Mouse (Mus musculus) CD4-positive, CD25-positive, alpha-beta regulatory T cell, adult 4 months (primary cell): ENCODE results near the gene Plcb1. TPM values are rescaled to one million over a fixed set of nuclear protein-coding genes. Genes with fewer than 3 reads are reported as not detected.

Experiments
- ATAC-seq: one replicate; pipeline ENCODE4 v1.8.0; 2017
- polyA plus RNA-seq, 2 experiments: library from polyadenylated mRNA; unstranded; fragments of 100-300 nt; shearing (Covaris generic); gene quantifications; one replicate each; pipeline ENCODE4 v1.2.1; 2017

Gene Plcb1
- polyA plus RNA-seq, 2 experiments from 2014 or later, result not detected

DNA sequence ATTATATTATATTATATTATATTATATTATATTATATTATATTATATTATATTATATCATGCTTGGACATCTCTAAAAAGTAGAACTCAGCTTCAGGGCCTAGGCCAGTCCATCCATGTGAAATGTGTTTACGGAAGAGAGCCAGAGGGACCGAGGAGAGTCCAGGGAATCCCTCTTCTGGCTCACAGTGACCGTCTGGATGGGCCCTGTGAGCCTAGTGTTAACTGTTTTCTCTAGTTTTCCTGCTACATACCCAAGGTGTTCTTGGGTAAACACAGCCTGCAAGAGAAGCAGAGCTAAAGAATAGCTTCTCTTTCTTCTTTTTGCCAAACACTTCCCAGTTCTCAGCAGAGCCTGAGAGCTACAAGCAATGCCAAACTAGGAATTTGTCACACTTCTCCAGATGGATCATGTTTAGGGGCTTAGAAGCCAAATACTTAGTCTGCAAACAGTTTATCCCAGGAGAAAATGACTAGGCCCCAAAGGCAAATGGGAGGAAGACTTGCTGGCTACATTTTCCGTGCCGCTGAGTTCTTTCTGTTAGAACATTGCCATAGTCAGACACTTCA, 649.2 kb downstream of the Plcb1 start:
- no peak for ATAC-seq

- ATAC-seq, result no peak
Measured at GRCm38 (mm10) chr2:135439034-135439433, 653.2 kb downstream of the Plcb1 start.

- peak; percentile 58 for ATAC-seq
Measured at GRCm38 (mm10) chr2:135439546-135440517, 654.0 kb downstream of the Plcb1 start.

- ATAC-seq, result no peak
Measured at GRCm38 (mm10) chr2:135453581-135453980, 667.7 kb downstream of the Plcb1 start.

- no peak for ATAC-seq
Measured at GRCm38 (mm10) chr2:135454015-135454414, 668.1 kb downstream of the Plcb1 start.

GRCm38 (mm10) chr2:135454455-135454854, 668.6 kb downstream of the Plcb1 start:
- no peak for ATAC-seq

DNA sequence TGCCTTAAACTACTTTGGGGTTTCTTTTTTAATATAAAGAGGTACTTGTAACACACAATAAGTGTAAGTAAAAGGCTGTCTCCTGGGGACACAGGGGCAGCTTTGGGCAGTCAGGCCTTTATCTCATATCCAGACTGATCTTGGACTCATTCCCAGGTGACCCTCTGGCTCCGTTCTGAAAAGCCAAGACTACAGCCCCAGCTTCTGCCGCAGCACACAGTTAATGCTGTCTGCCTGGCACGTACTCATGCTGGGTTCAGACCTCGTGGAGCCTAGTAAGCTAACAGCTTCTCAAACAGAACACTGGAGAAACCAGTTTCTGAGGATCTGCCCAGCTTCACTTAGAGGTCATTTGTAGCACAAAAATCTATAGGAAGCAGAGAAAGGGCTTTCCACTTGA, 682.0 kb downstream of the Plcb1 start:
- ATAC-seq, result no peak

GRCm38 (mm10) chr2:135474107-135474506, 688.2 kb downstream of the Plcb1 start:
- ATAC-seq, result no peak

DNA sequence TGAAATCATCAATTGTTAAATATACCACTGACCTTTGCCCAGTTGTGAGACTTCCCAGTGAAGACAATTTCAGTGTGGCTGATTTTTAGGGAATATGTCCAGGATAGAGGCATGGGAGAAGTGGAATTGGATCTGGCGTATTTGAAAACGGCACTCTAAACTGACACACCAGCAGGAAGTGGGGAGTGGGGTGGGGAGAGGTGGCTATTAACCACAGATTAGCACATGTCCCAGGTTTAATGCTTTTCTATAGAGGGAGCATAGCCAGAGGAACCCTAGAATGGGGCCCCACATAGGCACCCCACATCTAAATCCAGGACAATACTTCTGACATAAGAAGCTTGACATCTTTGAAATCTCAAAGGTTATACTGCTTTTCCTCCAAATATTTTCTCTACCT, 699.4 kb downstream of the Plcb1 start:
- no peak for ATAC-seq

DNA sequence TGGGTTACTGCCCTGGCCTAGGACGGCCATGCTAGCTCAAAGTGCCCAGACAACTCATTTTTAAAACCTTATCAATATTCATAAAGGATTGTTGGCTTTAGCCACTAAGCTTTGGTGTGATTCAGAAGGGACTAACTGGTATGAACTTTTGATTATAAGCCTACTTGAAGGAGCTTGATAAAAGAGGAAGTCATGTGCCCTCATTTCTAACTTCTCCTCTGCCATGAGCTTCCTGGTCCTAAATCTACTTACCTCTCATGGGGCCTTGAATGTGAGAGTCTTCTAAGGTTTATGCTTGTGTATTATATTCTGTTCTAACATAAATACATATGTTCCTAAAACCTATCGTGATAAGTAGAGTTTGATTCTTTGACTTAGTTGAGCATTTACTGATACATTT, 702.4 kb downstream of the Plcb1 start:
- ATAC-seq, result no peak

- no peak for ATAC-seq
Measured at GRCm38 (mm10) chr2:135489127-135489526, 703.3 kb downstream of the Plcb1 start.

DNA sequence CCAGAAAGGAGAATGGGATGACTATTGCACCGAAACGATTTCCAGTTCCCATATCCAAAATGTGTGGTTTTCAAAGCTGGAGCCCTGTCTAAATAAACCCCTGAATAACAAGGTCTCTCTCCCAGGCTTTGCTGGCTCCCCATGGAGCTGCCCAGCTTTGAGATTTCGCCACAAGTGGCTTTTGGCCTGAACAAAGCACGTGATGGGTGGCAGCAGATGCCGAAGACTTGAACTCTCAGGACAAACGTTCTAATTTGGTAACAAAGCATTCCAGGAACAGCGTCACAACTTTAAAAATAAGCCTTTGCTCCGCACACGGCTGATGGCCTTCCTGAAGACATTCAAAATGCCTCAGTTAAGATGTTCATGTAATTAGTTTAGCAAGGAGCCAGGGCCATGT, 706.9 kb downstream of the Plcb1 start:
- no peak for ATAC-seq

DNA sequence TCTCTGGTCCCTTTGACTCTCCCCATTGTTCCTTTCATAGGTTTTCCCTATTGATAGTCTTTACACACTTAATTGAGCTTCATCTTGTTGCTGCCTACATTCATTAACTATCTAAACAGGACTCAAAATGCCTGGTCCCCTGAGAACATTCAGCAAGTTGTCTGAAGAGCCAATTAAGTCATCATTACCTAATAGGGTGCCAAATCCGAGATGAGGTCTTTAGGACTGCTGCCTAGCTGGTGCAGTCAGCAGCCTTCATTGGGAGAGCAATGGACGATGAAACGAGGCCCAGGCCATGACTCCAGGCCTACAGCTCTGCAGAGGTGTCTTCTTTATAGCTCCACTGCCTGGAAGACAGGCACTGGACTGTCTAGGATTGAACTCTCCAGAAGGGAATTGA, 710.7 kb downstream of the Plcb1 start:
- no peak for ATAC-seq

- ATAC-seq, result no peak
Measured at GRCm38 (mm10) chr2:135497251-135497650, 711.4 kb downstream of the Plcb1 start.

- ATAC-seq, result no peak
Measured at GRCm38 (mm10) chr2:135500872-135501271, 715.0 kb downstream of the Plcb1 start.

DNA sequence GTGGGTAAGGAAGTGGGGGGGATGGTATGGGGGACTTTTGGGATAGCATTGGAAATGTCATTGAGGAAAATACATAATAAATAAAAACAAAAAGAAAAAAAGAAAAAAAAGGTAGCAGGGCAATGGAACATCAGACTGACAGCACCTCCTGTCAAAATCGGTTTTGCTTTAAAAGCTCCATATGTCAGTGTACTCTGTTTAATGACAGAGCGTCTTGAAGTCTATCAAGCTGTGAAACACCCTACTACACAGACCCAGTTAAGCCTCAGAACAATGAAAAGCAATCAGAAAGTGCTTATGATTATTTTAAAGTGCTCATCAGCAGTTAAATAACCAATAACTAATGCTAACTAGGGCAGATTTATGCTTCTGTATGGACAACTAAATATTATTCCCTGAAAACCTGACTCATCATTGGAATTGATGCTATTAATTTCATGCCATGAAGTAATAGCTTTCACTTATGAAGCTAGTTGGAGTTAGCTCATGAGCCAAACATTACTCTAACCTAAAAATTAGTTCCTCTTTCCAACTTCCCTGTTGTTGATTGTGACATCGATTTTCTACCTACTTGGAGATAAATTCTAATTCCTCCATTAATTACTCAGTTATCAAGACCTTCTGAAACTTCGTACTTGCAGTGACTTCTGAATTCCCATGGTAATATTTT, 717.6 kb downstream of the Plcb1 start:
- ATAC-seq, result no peak

DNA sequence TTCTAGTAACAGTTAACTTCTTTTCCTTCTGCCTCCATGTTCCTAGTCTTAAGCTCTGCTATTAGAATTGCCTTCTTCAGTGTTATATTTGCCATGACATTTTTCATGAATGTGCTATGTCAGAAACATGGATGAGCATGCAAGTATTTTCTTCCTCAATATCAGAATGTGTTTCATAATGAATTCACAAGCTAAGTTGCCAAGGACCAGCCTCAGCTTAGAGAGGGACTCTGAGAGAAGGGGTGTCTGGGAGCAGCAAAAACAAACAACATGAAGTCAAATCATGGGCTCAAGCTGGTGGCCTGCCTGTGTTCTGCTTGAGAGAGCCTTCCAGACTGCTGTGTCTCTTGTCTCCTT, 718.1 kb downstream of the Plcb1 start:
- no peak for ATAC-seq

DNA sequence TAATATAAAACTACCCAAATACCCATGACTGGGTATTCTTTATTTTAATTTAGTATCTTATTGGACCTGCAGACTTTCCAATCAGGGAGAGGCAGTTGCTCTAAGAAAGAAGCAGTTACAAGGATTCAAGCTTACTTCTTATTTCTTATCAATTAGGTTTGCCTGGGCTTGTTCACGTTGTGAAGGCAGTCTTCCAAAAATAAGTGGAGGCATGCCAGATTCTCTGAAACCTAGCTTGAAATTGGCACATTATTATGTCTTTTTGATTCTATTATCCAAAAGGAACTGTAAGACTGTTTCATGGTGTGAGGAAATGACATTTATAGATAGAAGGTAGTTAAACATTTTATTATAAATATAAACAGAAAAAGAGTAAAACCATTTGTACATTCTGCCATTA, 721.2 kb downstream of the Plcb1 start:
- ATAC-seq, result no peak

DNA sequence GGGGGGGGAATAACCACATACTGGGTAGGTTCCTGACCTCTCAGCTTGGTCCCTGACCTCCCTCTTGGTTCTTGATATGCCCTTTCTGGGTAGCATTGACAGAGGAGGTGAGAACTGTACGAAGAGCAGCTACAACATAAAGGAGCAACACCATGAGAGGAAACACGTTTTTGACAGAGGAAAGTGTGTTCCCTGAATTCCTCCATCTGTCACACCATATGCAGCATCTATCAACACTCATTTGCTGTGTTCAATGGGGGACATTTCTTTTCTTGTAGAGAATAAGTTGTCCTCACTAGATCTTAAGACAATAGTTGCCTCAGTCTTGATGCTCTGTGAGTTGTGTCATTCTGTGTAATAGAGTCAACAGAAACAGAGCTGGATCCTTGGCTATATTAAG, 733.1 kb downstream of the Plcb1 start:
- ATAC-seq, result no peak
